Mouse (Mus musculus): Measurements from ENCODE around the gene Fbxo34.
A peak's percentile ranks its signal among the peaks of the same experiment; 100 is the strongest.
"Not testable (repeated sequence)": the region's sequence is repeated elsewhere in the genome, so short reads cannot be mapped to it uniquely, and the experiment has no call there.

The Fbxo34 gene

DNA sequence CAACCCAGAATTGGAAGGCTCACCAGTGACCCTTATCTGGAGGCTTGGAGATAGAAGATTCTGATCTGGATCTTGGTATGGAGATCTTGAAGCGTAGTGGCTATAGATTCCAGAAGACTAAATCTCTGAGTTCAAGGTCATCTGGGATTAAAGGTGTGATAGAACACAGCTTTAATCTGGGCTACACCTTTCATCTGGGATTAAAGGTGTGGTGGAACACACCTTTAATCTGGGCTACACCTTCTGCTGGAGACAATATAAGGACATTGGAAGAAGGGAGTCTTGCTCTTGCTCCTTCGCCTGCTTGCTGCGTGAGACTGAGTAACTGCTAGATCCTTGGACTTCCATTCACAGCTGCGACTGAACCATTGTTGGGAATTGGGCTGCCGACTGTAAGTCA is at the start of gene Fbxo34:
TSS of gene Fbxo34 (plus strand) at position 301 of the 400 bp plus-strand sequence.
- not testable (repeated sequence) for DNase-seq

GRCm38 (mm10) chr14:47402735-47403134 is 47.5 kb upstream of the Fbxo34 start:
- DNase-seq = no peak

DNA sequence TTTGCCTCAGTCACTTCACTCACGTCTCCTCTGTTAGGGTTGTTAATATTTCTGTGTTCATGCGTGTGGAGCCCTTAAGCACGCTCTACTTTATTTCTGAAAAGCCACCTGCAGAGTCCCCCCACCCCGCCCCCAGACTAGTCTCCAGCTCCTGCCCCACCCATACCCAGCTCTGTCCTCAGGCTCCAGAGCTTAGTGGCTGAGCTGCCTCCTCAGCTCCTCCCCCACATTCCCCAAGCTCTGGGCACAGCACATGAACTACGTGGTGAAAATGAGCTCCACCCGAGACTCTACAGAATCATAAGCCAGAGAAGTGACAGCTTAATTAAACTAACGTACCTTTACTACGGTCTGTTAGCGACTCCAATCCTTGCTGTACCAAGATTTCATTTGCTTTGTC is 44.2 kb upstream of the Fbxo34 start:
- no peak for DNase-seq

- no peak for DNase-seq
Measured at GRCm38 (mm10) chr14:47417346-47417745, 32.9 kb upstream of the Fbxo34 start.

DNA sequence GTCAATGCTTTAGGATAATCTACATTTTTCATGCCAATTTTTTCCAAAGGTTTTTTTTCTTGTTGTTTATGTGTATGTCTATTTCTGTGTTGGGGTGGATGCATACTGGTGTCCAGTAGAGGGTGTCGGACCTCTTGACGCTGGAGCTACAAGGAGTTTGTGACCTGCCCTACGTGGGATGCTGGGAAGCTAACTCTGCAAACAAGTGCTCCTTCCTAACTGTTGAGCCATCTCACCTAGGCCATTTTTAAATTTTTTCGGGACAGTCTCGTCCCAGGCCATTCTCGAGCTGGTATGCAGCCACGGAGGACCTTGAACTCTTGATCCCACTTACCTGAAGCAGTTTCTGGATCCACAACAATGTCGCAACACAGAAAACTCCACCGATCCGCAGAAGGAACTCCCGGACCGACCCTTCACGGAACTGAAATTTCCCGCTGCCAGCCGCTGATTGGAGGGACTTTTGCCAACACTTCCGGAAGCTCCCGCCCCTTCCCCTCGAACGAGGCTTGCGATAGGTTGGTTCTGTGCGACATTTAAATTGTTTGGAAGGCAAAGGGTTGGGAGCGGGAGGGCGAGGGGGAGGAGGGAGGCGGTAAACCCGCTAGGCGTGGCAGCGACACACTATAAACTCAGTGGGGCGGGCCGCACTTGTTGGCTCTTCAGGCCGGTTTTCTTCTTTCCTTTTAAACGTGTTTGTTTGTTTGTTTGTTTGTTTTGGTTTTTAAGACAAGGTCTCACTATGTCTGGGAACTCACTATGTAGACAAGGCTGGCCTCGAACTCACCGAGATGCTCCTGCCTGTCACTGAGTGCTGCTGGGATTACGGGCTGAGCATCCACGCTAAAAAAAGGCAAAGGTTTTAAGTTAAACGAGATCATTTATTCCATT is 32.2 kb upstream of the Fbxo34 start, which contains the start of gene Dlgap5:
TSS of gene Dlgap5 (minus strand) at position 633 of the 891 bp plus-strand sequence.
- peak; percentile 95 for DNase-seq

- peak in 1 of 2 experiments; percentile 3 for DNase-seq
Measured at GRCm38 (mm10) chr14:47418666-47418991, 31.6 kb upstream of the Fbxo34 start.

DNA sequence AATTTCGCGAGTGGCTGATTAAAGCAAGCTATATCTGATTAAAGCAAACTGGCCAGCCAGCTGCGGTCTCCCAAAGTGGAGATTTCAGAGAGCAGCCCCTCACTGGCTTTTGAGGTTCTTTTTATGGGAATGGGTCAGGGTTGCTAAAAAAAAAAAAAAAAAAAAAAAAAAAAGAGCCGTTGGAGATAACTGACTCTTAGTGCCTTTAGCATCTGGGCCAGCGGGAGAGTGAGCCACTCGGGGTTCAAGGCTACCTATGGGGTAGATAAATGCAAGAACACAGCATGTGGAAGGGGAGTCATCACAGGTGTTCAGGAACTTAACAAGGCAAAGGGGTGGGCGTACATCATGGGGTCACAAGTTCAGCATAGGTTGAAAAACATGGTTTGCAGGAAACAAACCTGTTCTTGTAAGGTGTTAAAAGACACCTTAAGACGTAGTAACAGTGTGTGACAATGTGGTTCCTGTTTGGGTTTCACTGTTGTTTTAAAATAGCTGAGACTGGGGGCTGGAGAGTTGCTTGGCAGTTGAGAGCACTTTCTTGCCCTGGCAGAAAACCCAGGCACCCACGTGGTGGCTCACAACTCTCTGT is 31.1 kb upstream of the Fbxo34 start:
- DNase-seq = no peak

GRCm38 (mm10) chr14:47419723-47420276 is 30.4 kb upstream of the Fbxo34 start:
- DNase-seq = peak in 1 of 2 experiments; percentile 10

- DNase-seq = no peak
Measured at GRCm38 (mm10) chr14:47421606-47422005, 28.6 kb upstream of the Fbxo34 start.

DNA sequence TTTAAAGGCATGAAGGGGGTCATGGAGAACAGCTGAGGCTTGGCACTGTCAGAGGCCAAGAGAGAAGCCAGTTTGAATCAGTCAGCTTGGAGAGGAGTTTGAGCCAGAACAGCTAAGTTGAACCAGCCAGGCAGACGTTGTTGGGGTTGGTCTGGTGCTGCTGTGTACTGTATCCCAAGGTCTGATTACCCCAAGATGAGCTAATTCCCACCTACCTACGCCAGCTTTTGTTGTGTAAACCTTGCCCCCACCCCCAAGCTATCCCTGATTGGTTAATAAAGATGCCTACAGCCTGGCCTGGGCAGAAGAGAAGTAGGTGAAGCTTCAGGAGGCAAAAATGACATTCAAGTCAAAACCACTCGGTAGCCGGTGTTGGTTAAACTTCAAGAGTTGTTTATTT is 27.8 kb upstream of the Fbxo34 start:
- no peak for DNase-seq

DNA sequence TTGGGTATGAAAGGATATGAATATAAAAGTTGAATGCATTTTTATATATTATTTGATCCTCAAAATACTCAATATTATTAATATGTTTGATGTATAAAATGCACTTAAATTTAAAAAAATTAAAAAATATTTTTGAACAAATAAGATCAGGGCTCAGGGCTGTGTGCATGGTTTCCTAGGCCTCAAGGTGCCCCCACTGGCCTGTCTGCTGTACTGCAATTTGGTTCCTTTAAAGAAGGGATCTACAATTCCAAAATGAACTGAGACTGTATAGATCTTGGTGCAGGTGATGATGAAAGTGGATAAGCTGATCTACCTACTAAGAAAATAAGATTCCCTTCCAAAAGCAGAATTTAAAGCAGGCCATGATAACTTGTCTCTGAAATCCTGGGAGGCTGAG is 17.2 kb upstream of the Fbxo34 start:
- peak; percentile 19 to 22 for DNase-seq

DNA sequence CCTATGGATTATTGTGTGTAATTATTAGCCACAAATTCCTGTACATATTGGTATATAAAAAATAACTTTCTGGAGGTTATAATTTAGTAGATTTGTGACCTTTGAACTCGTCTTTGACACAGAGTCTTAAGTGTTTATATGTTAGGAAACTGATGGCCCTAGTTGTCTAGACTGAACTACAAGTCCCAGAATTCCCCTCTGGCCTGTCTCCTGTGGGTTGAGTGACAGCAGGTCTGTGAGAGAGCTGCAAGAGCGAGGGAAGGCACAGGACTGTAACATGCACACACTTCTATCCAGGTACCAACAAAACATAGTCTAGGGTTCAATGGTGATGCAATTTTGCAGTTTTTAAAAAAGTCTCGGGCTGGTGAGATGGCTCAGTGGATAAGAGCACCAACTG is 11.3 kb upstream of the Fbxo34 start:
- DNase-seq = no peak

DNA sequence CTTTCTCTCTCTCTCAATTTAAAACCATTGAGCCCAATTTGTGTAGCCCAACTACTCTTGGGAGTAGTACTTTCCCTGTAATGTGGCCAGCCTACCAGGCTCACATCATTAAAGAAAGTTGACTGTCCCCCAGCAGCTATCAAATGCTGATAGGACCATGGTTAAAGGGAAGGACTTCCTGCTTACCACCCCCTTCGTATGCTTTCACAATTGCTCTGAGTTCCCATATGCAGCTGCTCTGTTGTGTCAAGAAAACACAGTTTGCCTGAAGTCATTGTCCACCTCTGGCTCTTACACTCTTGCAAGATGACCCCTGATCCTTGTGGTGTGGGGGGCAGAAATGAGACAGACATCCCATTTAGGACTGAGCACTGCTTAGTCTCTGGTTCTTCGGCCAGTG is 5.3 kb upstream of the Fbxo34 start:
- no peak for DNase-seq

GRCm38 (mm10) chr14:47445331-47446095 is 4.7 kb upstream of the Fbxo34 start:
- DNase-seq = no peak

GRCm38 (mm10) chr14:47459556-47459955 is 9.3 kb downstream of the Fbxo34 start:
- peak; percentile 55 to 63 for DNase-seq

- no peak for DNase-seq
Measured at GRCm38 (mm10) chr14:47461997-47462396, 11.8 kb downstream of the Fbxo34 start.

DNA sequence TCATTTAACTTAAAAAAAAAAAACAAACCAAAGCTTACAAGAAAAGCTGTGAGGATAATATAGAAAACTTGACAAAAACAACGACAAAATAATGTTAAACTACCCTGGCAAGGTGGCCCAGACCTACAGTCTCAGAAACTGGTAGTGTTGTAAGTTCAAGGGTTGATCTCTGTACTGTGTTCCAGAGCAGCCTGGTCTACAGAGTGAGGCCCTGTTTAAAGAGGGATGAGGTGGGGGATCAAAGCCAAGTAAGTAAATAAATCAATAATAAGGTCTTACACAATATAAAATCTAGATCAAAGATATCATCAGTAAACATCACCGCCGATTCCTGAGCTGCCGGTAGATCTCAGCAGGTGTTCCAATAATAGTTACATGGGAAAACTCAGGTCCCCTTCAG is 12.2 kb downstream of the Fbxo34 start:
- DNase-seq = no peak

- DNase-seq = no peak
Measured at GRCm38 (mm10) chr14:47462877-47463460, 12.7 kb downstream of the Fbxo34 start.

DNA sequence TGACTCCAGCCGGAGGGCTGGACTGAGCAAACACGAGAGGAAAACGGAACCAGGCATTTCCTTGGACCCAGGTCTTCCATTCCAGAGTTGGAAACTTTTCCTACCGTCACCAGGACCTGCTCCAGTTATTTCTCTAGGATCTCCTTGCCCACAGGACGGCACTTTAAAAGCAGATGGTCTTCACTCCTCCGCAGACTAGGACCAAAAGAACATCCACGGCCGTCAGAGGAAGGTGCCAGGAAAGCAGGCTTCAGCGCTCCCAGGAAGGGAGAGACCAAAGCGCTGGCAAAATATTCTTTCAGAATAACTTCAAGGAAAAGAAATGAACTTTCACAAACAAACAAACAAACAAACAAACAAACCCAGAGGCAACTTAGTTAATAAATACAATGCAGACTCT is 14.2 kb downstream of the Fbxo34 start:
- no peak for DNase-seq

DNA sequence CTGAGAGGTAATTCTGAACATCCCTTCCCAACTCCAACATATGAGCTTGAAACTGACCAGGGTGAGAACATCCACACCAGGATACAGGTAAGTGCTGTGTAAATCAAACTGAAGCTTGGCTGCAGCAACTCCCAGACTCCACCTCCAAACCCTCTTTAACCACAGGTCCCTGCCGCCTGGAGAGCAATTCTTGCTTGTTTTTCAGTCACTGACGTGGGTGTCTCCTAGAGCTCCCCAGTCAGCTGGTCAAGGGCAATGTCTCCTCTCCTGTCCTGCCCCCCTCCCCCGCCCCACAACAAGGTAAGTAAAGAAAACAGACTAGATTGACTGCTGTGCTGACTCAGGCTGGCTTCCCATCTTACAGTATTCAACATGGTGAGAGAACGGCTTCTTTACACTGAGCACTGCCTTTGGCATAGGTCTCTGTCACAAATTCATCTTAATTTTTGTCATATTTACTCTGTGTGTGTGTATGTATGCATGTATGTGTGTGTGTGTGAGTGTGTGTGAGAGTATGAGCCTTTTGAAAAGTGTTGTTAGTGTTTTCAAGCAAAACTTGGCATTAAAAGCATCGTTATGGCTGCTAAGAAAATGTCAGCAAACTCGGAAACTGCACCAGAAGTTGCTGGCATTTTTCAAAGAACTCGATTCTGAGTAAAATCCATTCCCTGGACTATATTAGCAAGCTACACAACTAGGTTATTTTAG is 15.4 kb downstream of the Fbxo34 start:
- no peak for DNase-seq

- peak; percentile 98 for DNase-seq
Measured at GRCm38 (mm10) chr14:47472359-47472742, 22.1 kb downstream of the Fbxo34 start.

Data from cerebellum, postnatal 10 days (tissue).